Mouse (Mus musculus): ENCODE measurements around the gene Hnrnpa1. TPM values are rescaled to one million over a fixed set of nuclear protein-coding genes. Genes with fewer than 3 reads are reported as not detected.
A peak's percentile ranks its signal among the peaks of the same experiment; 100 is the strongest.

Gene Hnrnpa1
- polyA plus RNA-seq, 1 experiment, result 69.3 TPM

DNA sequence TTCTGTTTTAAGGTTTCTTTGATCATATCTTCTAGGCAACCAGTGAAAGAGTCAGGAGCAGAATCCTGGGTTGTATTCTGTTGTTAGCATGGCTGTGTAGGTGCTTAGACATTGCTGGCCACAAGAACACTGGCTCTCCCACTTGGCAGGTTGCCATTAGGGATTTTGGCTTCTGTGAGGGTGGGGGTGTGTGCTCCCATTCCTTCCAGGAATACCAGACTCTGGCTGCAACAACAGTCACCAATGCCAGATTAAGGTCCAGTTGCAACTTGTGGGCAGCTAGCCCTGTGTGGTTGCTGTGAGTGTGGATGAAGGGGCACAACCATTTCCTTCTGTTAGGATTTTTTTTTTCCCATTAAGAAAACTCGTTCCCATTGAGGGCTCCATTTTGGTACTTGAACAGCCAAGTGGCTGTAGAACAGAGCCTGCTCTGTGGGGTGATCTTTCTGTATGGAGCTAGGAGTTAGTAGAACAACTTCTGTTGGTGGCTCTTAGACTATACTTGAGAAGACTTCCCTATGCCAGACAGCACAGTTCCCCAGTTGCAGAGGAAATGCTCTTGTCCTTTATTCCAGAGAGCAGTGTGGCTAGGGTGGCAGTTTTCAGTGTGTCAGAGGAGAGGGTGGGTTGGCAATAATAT, 45.7 kb downstream of the Hnrnpa1 start:
- 32% methylated on average over 1 of the region's 1 CpGs for WGBS
- H3K27ac ChIP-seq (ENCODE audit: insufficient read depth, low read depth, low read length), result no peak overlapping the region
- H3K27me3 ChIP-seq (replicated peaks; ENCODE audit: control insufficient read depth, insufficient read depth, low read length), result no peaks in the 10 kb centered on the region
- H3K36me3 ChIP-seq (ENCODE audit: control insufficient read depth, insufficient read depth, low read length), result no peaks in the 10 kb centered on the region; the same call in 1 of the 2 replicates
- no peak overlapping the region for H3K4me3 ChIP-seq (ENCODE audit: insufficient read depth, low read depth, low read length)
- peak; percentile 86 for DNase-seq
- TF ChIP-seq POLR2A (IDR thresholded peaks at IDR 0.05; ENCODE audit: low read depth, low read length) (no peak), CTCF (conservative IDR thresholded peaks at IDR 0.05; ENCODE audit: insufficient read depth, insufficient read length, low read depth, low read length) (0 out of 2 replicates have a peak, but pooled peaks have one; percentile 10)
- H3K4me1 ChIP-seq (ENCODE audit: control insufficient read depth, insufficient read depth, low read length), result peaks cover 20% of the 10 kb centered on the region

DNA sequence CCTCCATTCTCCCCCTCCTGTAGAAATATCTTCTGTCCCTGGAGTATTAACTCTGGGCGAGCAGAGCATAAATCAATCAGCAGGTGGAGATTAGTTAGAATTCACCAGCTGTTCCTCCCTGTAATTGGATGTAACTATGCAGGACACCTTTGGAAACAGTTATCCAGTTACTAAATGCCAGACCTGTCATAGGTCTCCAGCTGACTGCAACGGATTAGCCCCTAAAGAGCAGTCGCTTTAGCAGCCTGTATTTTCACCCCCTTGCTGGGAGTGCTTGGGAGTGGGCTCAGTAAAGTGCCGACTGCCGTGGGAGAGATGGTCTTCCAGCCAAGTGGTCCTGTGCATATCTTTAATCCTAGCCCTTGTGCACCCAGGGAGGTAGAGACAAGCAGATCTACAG, 49.4 kb downstream of the Hnrnpa1 start:
- WGBS, result 43% methylated on average over 5 of the region's 5 CpGs
- H3K27ac ChIP-seq (ENCODE audit: insufficient read depth, low read depth, low read length), result no peak overlapping the region

DNA sequence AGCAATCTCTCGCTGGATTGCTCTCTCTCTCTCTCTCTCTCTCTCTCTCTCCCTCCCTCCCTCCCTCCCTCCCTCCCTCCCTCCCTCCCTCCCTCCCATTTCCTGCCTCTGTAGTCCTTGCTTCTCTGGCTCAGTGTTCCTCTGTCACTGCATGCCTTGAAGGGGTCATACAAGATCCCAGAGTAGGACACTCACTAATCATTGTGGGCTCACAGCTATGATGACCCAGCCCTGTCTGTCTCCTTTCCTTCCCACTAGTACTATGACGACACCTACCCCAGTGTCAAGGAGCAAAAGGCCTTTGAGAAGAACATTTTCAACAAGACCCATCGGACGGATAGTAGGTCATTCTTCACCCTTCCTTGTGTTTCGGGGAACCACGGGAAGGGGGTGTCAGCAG, 50.2 kb downstream of the Hnrnpa1 start:
- WGBS, result 56% methylated on average over 6 of the region's 6 CpGs
- H3K27me3 ChIP-seq (replicated peaks; ENCODE audit: control insufficient read depth, insufficient read depth, low read length), result no peaks in the 10 kb centered on the region
- peak; percentile 37 for DNase-seq
- no peaks in the 10 kb centered on the region for H3K36me3 ChIP-seq (ENCODE audit: control insufficient read depth, insufficient read depth, low read length)
- TF ChIP-seq CTCF (conservative IDR thresholded peaks at IDR 0.05; ENCODE audit: insufficient read depth, insufficient read length, low read depth, low read length) (no peak), POLR2A (IDR thresholded peaks at IDR 0.05; ENCODE audit: low read depth, low read length) (no peak)
- H3K4me3 ChIP-seq (ENCODE audit: insufficient read depth, low read depth, low read length), result no peak overlapping the region
- peaks cover 12% of the 10 kb centered on the region for H3K4me1 ChIP-seq (ENCODE audit: control insufficient read depth, insufficient read depth, low read length)
- H3K27ac ChIP-seq (ENCODE audit: insufficient read depth, low read depth, low read length), result no peak overlapping the region

More for the DNA sequence above, 49.4 kb downstream of the Hnrnpa1 start:
- TF ChIP-seq POLR2A (IDR thresholded peaks at IDR 0.05; ENCODE audit: low read depth, low read length) (no peak), CTCF (conservative IDR thresholded peaks at IDR 0.05; ENCODE audit: insufficient read depth, insufficient read length, low read depth, low read length) (no peak)
- peak; percentile 28 for DNase-seq
- no peak overlapping the region for H3K4me3 ChIP-seq (ENCODE audit: insufficient read depth, low read depth, low read length)
- H3K4me1 ChIP-seq (ENCODE audit: control insufficient read depth, insufficient read depth, low read length), result peaks cover 14% of the 10 kb centered on the region
- H3K36me3 ChIP-seq (ENCODE audit: control insufficient read depth, insufficient read depth, low read length), result no peaks in the 10 kb centered on the region
- no peaks in the 10 kb centered on the region for H3K27me3 ChIP-seq (replicated peaks; ENCODE audit: control insufficient read depth, insufficient read depth, low read length)

DNA sequence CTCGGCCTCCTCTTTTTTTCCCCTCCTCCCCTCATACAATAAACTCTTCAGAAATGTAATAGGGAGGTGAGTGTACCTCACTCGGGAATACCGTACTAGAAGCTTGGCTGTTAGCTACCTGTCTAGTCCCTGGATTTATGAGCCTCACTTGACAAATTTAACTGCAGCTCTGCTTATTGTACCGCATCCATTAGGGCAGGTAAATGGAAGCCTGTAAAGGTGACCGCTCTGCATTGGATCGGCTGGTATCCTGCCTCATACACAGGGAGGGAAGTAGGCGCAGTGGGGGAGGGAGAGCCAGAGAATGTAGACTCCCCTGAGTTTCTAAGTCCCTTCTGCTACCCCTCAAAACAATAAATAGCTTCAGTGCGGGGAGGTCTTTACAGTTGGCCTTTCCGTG, 50.6 kb downstream of the Hnrnpa1 start:
- 69% methylated on average over 9 of the region's 9 CpGs for WGBS
- Histone ChIP-seq H3K36me3 (ENCODE audit: control insufficient read depth, insufficient read depth, low read length) (no peaks in the 10 kb centered on the region), H3K27me3 (replicated peaks; ENCODE audit: control insufficient read depth, insufficient read depth, low read length) (no peaks in the 10 kb centered on the region), H3K4me1 (ENCODE audit: control insufficient read depth, insufficient read depth, low read length) (peaks cover 8% of the 10 kb centered on the region), H3K4me3 (ENCODE audit: insufficient read depth, low read depth, low read length) (no peak overlapping the region), H3K27ac (ENCODE audit: insufficient read depth, low read depth, low read length) (no peak overlapping the region)
- DNase-seq, result no peak
- TF ChIP-seq POLR2A (IDR thresholded peaks at IDR 0.05; ENCODE audit: low read depth, low read length), result no peak
- TF ChIP-seq CTCF (conservative IDR thresholded peaks at IDR 0.05; ENCODE audit: insufficient read depth, insufficient read length, low read depth, low read length), result no peak

DNA sequence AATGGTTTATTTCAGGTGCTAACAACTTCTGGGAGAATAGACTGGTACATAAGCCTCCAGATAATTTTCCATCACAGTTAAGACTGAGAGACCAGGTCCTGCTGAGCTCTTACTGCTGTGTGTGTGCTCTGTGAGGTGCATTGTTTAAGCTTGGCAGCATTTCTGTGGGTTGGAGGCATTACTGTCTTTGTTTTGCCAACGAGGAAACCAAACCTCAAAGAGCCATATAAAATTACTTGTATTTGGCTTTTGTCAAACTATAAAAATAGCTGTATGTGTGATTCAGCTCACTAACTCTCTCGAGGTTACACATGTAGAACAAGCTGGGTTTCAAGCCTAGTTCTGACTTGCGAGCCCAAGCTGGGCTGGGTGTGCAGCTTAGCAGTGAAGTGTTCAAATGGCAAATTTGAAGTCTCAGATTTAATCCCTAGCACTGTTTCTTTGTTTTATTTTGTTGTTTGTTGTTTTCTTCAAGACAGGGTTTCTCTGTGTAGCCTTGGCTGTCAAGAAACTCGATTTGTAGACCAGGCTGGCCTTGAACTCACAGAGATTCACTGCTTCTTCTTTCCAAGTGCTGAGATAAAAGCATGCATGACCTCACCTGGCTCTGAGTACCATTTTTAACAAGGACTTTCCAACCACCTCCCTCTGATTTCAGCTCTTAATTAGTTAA, 52.6 kb downstream of the Hnrnpa1 start:
- H3K4me1 ChIP-seq (ENCODE audit: control insufficient read depth, insufficient read depth, low read length), result peaks cover 4% of the 10 kb centered on the region
- TF ChIP-seq POLR2A (IDR thresholded peaks at IDR 0.05; ENCODE audit: low read depth, low read length), result no peak
- TF ChIP-seq CTCF (conservative IDR thresholded peaks at IDR 0.05; ENCODE audit: insufficient read depth, insufficient read length, low read depth, low read length), result no peak
- H3K27ac ChIP-seq (ENCODE audit: insufficient read depth, low read depth, low read length), result no peak overlapping the region
- H3K27me3 ChIP-seq (replicated peaks; ENCODE audit: control insufficient read depth, insufficient read depth, low read length), result no peaks in the 10 kb centered on the region
- no peak for DNase-seq
- H3K4me3 ChIP-seq (ENCODE audit: insufficient read depth, low read depth, low read length), result no peak overlapping the region
- no peaks in the 10 kb centered on the region for H3K36me3 ChIP-seq (ENCODE audit: control insufficient read depth, insufficient read depth, low read length)
- 75% methylated on average over 4 of the region's 4 CpGs for WGBS

- H3K4me1 ChIP-seq (ENCODE audit: control insufficient read depth, insufficient read depth, low read length), result peaks cover 4% of the 10 kb centered on the region
- 97% methylated on average over 2 of the region's 2 CpGs for WGBS
- H3K36me3 ChIP-seq (ENCODE audit: control insufficient read depth, insufficient read depth, low read length), result no peaks in the 10 kb centered on the region
Observed at GRCm38 (mm10) chr15:103293375-103293774, 53.1 kb downstream of the Hnrnpa1 start.

GRCm38 (mm10) chr15:103294649-103295048, 54.4 kb downstream of the Hnrnpa1 start:
- H3K4me3 ChIP-seq (ENCODE audit: insufficient read depth, low read depth, low read length), result no peak overlapping the region
- no peaks in the 10 kb centered on the region for H3K27me3 ChIP-seq (replicated peaks; ENCODE audit: control insufficient read depth, insufficient read depth, low read length)
- WGBS, result 77% methylated on average over 2 of the region's 2 CpGs
- no peak for TF ChIP-seq POLR2A (IDR thresholded peaks at IDR 0.05; ENCODE audit: low read depth, low read length)
- no peak for TF ChIP-seq CTCF (conservative IDR thresholded peaks at IDR 0.05; ENCODE audit: insufficient read depth, insufficient read length, low read depth, low read length)
- H3K36me3 ChIP-seq (ENCODE audit: control insufficient read depth, insufficient read depth, low read length), result no peaks in the 10 kb centered on the region
- no peak for DNase-seq
- no peak overlapping the region for H3K27ac ChIP-seq (ENCODE audit: insufficient read depth, low read depth, low read length)
- H3K4me1 ChIP-seq (ENCODE audit: control insufficient read depth, insufficient read depth, low read length), result peaks cover 4% of the 10 kb centered on the region

More at GRCm38 (mm10) chr15:103293375-103293774, 53.1 kb downstream of the Hnrnpa1 start:
- TF ChIP-seq POLR2A (IDR thresholded peaks at IDR 0.05; ENCODE audit: low read depth, low read length) (no peak), CTCF (conservative IDR thresholded peaks at IDR 0.05; ENCODE audit: insufficient read depth, insufficient read length, low read depth, low read length) (no peak)
- no peaks in the 10 kb centered on the region for H3K27me3 ChIP-seq (replicated peaks; ENCODE audit: control insufficient read depth, insufficient read depth, low read length)
- H3K4me3 ChIP-seq (ENCODE audit: insufficient read depth, low read depth, low read length), result no peak overlapping the region
- DNase-seq, result no peak
- H3K27ac ChIP-seq (ENCODE audit: insufficient read depth, low read depth, low read length), result no peak overlapping the region
